In the genomic region with DNA sequence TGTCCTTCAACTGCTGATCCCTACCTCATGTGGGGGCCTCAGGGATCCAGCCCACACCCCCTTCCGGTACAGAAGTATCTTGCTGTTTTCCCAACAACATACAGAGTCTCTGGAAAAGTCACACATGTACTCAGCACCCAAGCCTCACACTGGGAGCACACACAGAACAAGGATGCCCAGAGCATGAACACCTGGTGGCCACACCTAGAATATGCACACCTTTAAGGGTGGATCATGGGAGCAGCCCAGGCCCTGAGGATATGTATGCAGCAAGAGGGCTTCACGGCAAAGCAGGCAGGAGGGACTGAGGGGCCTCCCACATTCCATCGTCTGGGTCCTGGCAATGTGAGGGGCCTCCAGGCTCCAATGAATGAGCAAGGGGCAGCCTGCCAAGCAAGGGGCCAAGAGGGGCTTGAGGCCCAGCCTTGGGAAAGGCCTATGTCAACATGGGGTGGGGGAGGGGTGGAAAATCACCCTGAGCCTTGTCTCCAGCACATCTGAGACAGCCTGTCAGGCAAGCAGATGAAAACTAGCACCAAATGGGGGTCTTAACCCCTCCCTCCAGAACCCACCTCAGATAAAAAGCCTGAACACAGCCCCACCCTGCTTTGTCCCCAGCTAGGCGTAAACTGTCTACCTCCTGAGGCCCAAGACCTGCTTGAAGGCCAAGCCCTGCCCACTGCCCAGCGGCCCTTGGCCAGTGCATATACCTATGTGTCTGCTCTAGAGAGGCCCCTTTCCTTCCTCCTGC, we compare ENCODE assay signal across 8 mouse cellular contexts. TPM values are rescaled to one million over a fixed set of nuclear protein-coding genes. Genes with fewer than 3 reads are reported as not detected.
DNase-seq lines count a peak whose midpoint lies in the region; ATAC-seq lines count a peak whose summit lies in the region.

No protein-coding gene starts in this region.

- 16% methylated on average over 5 of the region's 5 CpGs for WGBS in lung, embryonic 15.5 days
- WGBS in forebrain, embryonic 12.5 days = 38% methylated on average over 5 of the region's 5 CpGs
- 22% methylated on average over 5 of the region's 5 CpGs for WGBS in intestine, embryonic 16.5 days
- WGBS in neural tube, embryonic 13.5 days = 33% methylated on average over 5 of the region's 5 CpGs

- no peak for DNase-seq in lung, postnatal 36 days
- no peak for DNase-seq in left cerebral cortex, postnatal 36 days (ENCODE audit: low spot score in 2 of 2)
- DNase-seq in adrenal gland, postnatal 14 days = no peak
- DNase-seq in gastrocnemius, postnatal 25 days = no peak

- peaks cover 72% of the 10 kb centered on the region for H3K4me1 ChIP-seq in lung, embryonic 15.5 days
- H3K4me1 ChIP-seq in forebrain, embryonic 12.5 days = peaks cover 65% of the 10 kb centered on the region
- H3K4me1 ChIP-seq in intestine, embryonic 16.5 days (ENCODE audit: control insufficient read depth, insufficient read depth, low read length) = peaks cover 64% of the 10 kb centered on the region
- H3K4me1 ChIP-seq in neural tube, embryonic 13.5 days (replicated peaks) = peaks cover 73% of the 10 kb centered on the region

- ATAC-seq in lung, embryonic 15.5 days (ENCODE audit: borderline replicate concordance, extremely low read depth, low FRiP score, low TSS enrichment) = peak; percentile 84
- ATAC-seq in forebrain, embryonic 12.5 days (ENCODE audit: low FRiP score) = peak; percentile 40
- peak; percentile 91 for ATAC-seq in intestine, embryonic 16.5 days
- ATAC-seq in neural tube, embryonic 13.5 days (ENCODE audit: low read depth) = peak; percentile 19

- H3K27ac ChIP-seq in lung, embryonic 15.5 days = peak overlapping the region; percentile 95
- peak overlapping the region; percentile 92 for H3K27ac ChIP-seq in forebrain, embryonic 12.5 days
- H3K27ac ChIP-seq in intestine, embryonic 16.5 days (ENCODE audit: low read length) = peak overlapping the region; percentile 89
- H3K27ac ChIP-seq in neural tube, embryonic 13.5 days (replicated peaks) = peak overlapping the region; percentile 96

- peak overlapping the region; percentile 25; the same call in 1 of the 2 replicates for H3K9ac ChIP-seq in lung, embryonic 15.5 days
- no peak overlapping the region for H3K9ac ChIP-seq in forebrain, embryonic 12.5 days
- H3K9ac ChIP-seq in intestine, embryonic 16.5 days (ENCODE audit: low read depth, low read length) = peak overlapping the region; percentile 50
- peak overlapping the region; percentile 48; the same call in 1 of the 2 replicates for H3K9ac ChIP-seq in neural tube, embryonic 13.5 days

- H3K4me3 ChIP-seq in lung, embryonic 15.5 days = no peak overlapping the region
- H3K4me3 ChIP-seq in forebrain, embryonic 12.5 days (replicated peaks) = no peak overlapping the region; the same call in 1 of the 2 replicates
- H3K4me3 ChIP-seq in intestine, embryonic 16.5 days (ENCODE audit: low read length) = peak overlapping the region; percentile 4; the same call in 1 of the 2 replicates
- no peak overlapping the region for H3K4me3 ChIP-seq in neural tube, embryonic 13.5 days

- H3K9me3 ChIP-seq in lung, embryonic 15.5 days = no peaks in the 10 kb centered on the region
- H3K9me3 ChIP-seq in forebrain, embryonic 12.5 days = no peaks in the 10 kb centered on the region
- H3K9me3 ChIP-seq in intestine, embryonic 16.5 days (ENCODE audit: control insufficient read depth, low read length) = no peaks in the 10 kb centered on the region
- no peaks in the 10 kb centered on the region for H3K9me3 ChIP-seq in neural tube, embryonic 13.5 days

- peak overlapping the region; percentile 41 for H3K4me2 ChIP-seq in lung, embryonic 15.5 days
- H3K4me2 ChIP-seq in forebrain, embryonic 12.5 days = peak overlapping the region; percentile 24
- peak overlapping the region; percentile 38 for H3K4me2 ChIP-seq in intestine, embryonic 16.5 days (ENCODE audit: low read depth, low read length)
- H3K4me2 ChIP-seq in neural tube, embryonic 13.5 days = peak overlapping the region; percentile 30

- no peaks in the 10 kb centered on the region for H3K27me3 ChIP-seq in lung, embryonic 15.5 days
- no peaks in the 10 kb centered on the region for H3K27me3 ChIP-seq in forebrain, embryonic 12.5 days
- no peaks in the 10 kb centered on the region for H3K27me3 ChIP-seq in intestine, embryonic 16.5 days (replicated peaks; ENCODE audit: control insufficient read depth, insufficient read depth, low read length)
- H3K27me3 ChIP-seq in neural tube, embryonic 13.5 days = no peaks in the 10 kb centered on the region

- H3K36me3 ChIP-seq in lung, embryonic 15.5 days = peaks cover 59% of the 10 kb centered on the region
- peaks cover 91% of the 10 kb centered on the region for H3K36me3 ChIP-seq in forebrain, embryonic 12.5 days (replicated peaks)
- H3K36me3 ChIP-seq in intestine, embryonic 16.5 days (ENCODE audit: control insufficient read depth, insufficient read depth, low read length) = peaks cover 52% of the 10 kb centered on the region
- peaks cover 78% of the 10 kb centered on the region for H3K36me3 ChIP-seq in neural tube, embryonic 13.5 days

- intact Hi-C loops in left cerebral cortex, postnatal 36 days (cut with DNase I) = no loop called here

RNA-seq across cellular contexts. Expression of gene Akt1, which starts 13.9 kb away (rescaled TPM):
- 145 and 157 TPM in 2 replicates for polyA plus RNA-seq in lung, embryonic 15.5 days (2015; fragmentation: Nextera tagmentation; extraction: Ambion mirVana)
- 47.0 and 71.6 TPM in 2 replicates for polyA plus RNA-seq in forebrain, embryonic 12.5 days (2016; fragmentation: Nextera tagmentation; extraction: Ambion mirVana)
- 56.5 and 65.5 TPM in 2 replicates for polyA plus RNA-seq in intestine, embryonic 16.5 days (2015; fragmentation: Nextera tagmentation; extraction: Ambion mirVana)
- 73.4 and 101 TPM in 2 replicates for polyA plus RNA-seq in neural tube, embryonic 13.5 days (2015; fragmentation: Nextera tagmentation; extraction: Ambion mirVana)
- total RNA-seq in left cerebral cortex, postnatal 36 days (2021) = 100 to 1,000 TPM; 143 to 162 TPM
- 245 and 247 TPM in 2 replicates for total RNA-seq in adrenal gland, postnatal 14 days (2021)
- total RNA-seq in gastrocnemius, postnatal 25 days (2021) = 10 to 100 TPM; 63.5 to 69.7 TPM

RNA-seq across cellular contexts. Expression of gene Siva1, which starts 16.3 kb away (rescaled TPM):
- polyA plus RNA-seq in lung, embryonic 15.5 days (2015; fragmentation: Nextera tagmentation; extraction: Ambion mirVana) = 232 and 246 TPM in 2 replicates
- 151 and 173 TPM in 2 replicates for polyA plus RNA-seq in forebrain, embryonic 12.5 days (2016; fragmentation: Nextera tagmentation; extraction: Ambion mirVana)
- polyA plus RNA-seq in intestine, embryonic 16.5 days (2015; fragmentation: Nextera tagmentation; extraction: Ambion mirVana) = 168 and 186 TPM in 2 replicates
- 66.3 and 75.0 TPM in 2 replicates for polyA plus RNA-seq in neural tube, embryonic 13.5 days (2015; fragmentation: Nextera tagmentation; extraction: Ambion mirVana)
- total RNA-seq in left cerebral cortex, postnatal 36 days (2021) = 10 to 100 TPM; 17.8 to 23.0 TPM
- 48.4 and 54.1 TPM in 2 replicates for total RNA-seq in adrenal gland, postnatal 14 days (2021)
- total RNA-seq in gastrocnemius, postnatal 25 days (2021) = 10 to 100 TPM; 13.4 to 16.1 TPM

RNA-seq across cellular contexts. Expression of gene Zbtb42, which starts 17.9 kb away (rescaled TPM):
- 11.4 TPM in 2 replicates for polyA plus RNA-seq in lung, embryonic 15.5 days (2015; fragmentation: Nextera tagmentation; extraction: Ambion mirVana)
- polyA plus RNA-seq in forebrain, embryonic 12.5 days (2016; fragmentation: Nextera tagmentation; extraction: Ambion mirVana) = 4.6 and 5.1 TPM in 2 replicates
- 6.8 and 8.2 TPM in 2 replicates for polyA plus RNA-seq in intestine, embryonic 16.5 days (2015; fragmentation: Nextera tagmentation; extraction: Ambion mirVana)
- 2.1 TPM in 2 replicates for polyA plus RNA-seq in neural tube, embryonic 13.5 days (2015; fragmentation: Nextera tagmentation; extraction: Ambion mirVana)
- under 1 TPM; 0.70 to 0.81 TPM for total RNA-seq in left cerebral cortex, postnatal 36 days (2021)
- total RNA-seq in adrenal gland, postnatal 14 days (2021) = 2.8 and 4.6 TPM in 2 replicates
- 1 to 10 TPM; 1.2 to 1.9 TPM for total RNA-seq in gastrocnemius, postnatal 25 days (2021)

RNA-seq across cellular contexts. Expression of gene Adssl1, which starts 40.9 kb away (rescaled TPM):
- polyA plus RNA-seq in lung, embryonic 15.5 days (2015; fragmentation: Nextera tagmentation; extraction: Ambion mirVana) = 8.3 and 9.3 TPM in 2 replicates
- 2.0 and 2.8 TPM in 2 replicates for polyA plus RNA-seq in forebrain, embryonic 12.5 days (2016; fragmentation: Nextera tagmentation; extraction: Ambion mirVana)
- 2.1 and 2.7 TPM in 2 replicates for polyA plus RNA-seq in intestine, embryonic 16.5 days (2015; fragmentation: Nextera tagmentation; extraction: Ambion mirVana)
- 3.2 and 3.6 TPM in 2 replicates for polyA plus RNA-seq in neural tube, embryonic 13.5 days (2015; fragmentation: Nextera tagmentation; extraction: Ambion mirVana)
- total RNA-seq in left cerebral cortex, postnatal 36 days (2021) = 10 to 100 TPM; 14.3 to 25.8 TPM
- total RNA-seq in adrenal gland, postnatal 14 days (2021) = 34.1 and 37.6 TPM in 2 replicates
- total RNA-seq in gastrocnemius, postnatal 25 days (2021) = 100 to 1,000 TPM; 887 to 928 TPM

RNA-seq across cellular contexts. Expression of gene Cep170b, which starts 59.5 kb away (rescaled TPM):
- 18.6 and 20.8 TPM in 2 replicates for polyA plus RNA-seq in lung, embryonic 15.5 days (2015; fragmentation: Nextera tagmentation; extraction: Ambion mirVana)
- 14.4 and 16.3 TPM in 2 replicates for polyA plus RNA-seq in forebrain, embryonic 12.5 days (2016; fragmentation: Nextera tagmentation; extraction: Ambion mirVana)
- 12.4 and 13.2 TPM in 2 replicates for polyA plus RNA-seq in intestine, embryonic 16.5 days (2015; fragmentation: Nextera tagmentation; extraction: Ambion mirVana)
- 23.7 and 26.9 TPM in 2 replicates for polyA plus RNA-seq in neural tube, embryonic 13.5 days (2015; fragmentation: Nextera tagmentation; extraction: Ambion mirVana)
- 100 to 1,000 TPM; 258 to 267 TPM for total RNA-seq in left cerebral cortex, postnatal 36 days (2021)
- 29.1 and 33.0 TPM in 2 replicates for total RNA-seq in adrenal gland, postnatal 14 days (2021)
- 1 to 10 TPM; 8.8 to 9.1 TPM for total RNA-seq in gastrocnemius, postnatal 25 days (2021)

Comparison
In these comparisons a context has a peak if more than half of its experiments do, and no peak if none do; other contexts are left out.
1. ATAC-seq: peak in every context shown above with its lines; median percentile 91 in intestine, embryonic 16.5 days; 84 in lung, embryonic 15.5 days; 40 in forebrain, embryonic 12.5 days; 19 in neural tube, embryonic 13.5 days.